Mouse (Mus musculus) frontal cortex, adult 2 months (tissue): ENCODE measurements around the gene Odr4. TPM values are rescaled to one million over a fixed set of nuclear protein-coding genes. Genes with fewer than 3 reads are reported as not detected.

Experiments used
- DNase-seq, 2 experiments: peaks; one replicate each; pipeline ENCODE4 v3.0.0; 2022; ENCODE audit warnings: low spot score in 1 of 2; ENCODE audit errors: extremely low spot score in 1 of 2
- polyA plus RNA-seq: library from polyadenylated mRNA; depleted of rRNA; stranded (reverse); fragments of >200 nt; gene quantifications from 2 replicates; pipeline ENCODE4 v1.2.3, GENCODE M21; 2012; rRNA removed

Gene Odr4
- polyA plus RNA-seq, 1 experiment = 45.4 TPM

- no peak for DNase-seq
These were observed 73.7 kb downstream of the Odr4 start, which contains the start of gene Pdc for GRCm38 (mm10) chr1:150319205-150319604. Pdc (plus strand) TSS chr1:150319417.

Other genes with a start within 250 kb of the Odr4 start
- gene Pdc, start 73.7 kb downstream of the Odr4 start, polyA plus RNA-seq = 0.10 TPM in 1 of 2 replicates, not detected in the other
- 84.6 and 96.9 TPM in 2 replicates for gene Tpr, start 242 bp downstream of the Odr4 start, polyA plus RNA-seq
- gene Prg4, start 73.1 kb upstream of the Odr4 start, polyA plus RNA-seq = 2.8 and 3.5 TPM in 2 replicates